Mouse (Mus musculus): ENCODE measurements around the gene Pmel. TPM values are rescaled to one million over a fixed set of nuclear protein-coding genes. Genes with fewer than 3 reads are reported as not detected.
A peak's percentile ranks its signal among the peaks of the same experiment; 100 is the strongest.
"Not testable (repeated sequence)": the region's sequence is repeated elsewhere in the genome, so short reads cannot be mapped to it uniquely, and the experiment has no call there.

The Pmel gene
- total RNA-seq, 2 experiments from 2014 or later = 0.39 to 0.96 TPM

DNA sequence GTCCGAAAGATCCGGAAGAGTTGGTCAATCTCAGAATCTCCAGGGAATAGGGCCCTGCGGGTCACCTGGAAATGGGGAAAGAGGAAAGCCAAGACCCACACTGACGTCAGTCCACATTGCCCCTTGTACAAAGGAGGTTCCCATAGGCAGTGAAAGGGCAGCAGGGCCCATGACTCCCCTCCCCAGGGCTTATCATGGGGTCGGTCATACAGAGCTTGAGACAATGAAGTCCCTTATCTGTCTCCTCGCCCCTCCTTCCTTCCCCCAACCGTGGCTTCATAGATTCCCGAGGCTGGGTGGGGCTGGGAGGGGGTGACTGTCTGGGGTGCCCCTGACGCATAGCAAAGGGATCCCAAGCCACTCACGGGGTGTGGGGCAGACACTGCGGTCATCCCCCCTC, 4.4 kb upstream of the Pmel start:
- intact Hi-C loops (cut with DNase I) = no loop called here
- no peak for DNase-seq (ENCODE audit: low spot score in 2 of 2)

DNA sequence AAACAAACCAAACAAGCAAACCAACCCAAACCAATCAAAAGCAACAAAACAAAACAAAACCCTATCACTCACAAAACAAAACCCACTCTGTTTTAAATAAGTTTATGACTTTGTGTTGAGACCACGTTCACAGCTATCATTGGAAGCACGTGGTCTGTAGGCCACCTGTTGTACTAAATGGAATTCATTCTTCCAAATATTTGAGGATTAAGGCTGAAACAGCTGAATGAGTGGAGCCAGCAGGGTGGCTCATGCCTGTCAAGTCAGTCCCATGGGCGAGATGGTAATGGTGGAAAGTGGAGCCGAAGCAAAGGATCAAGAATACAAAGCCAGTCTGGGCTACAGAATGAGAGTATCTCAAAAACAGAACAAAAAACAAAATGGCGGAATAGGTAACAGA, 3.3 kb upstream of the Pmel start:
- no peak for DNase-seq (ENCODE audit: low spot score in 2 of 2)
- intact Hi-C loops (cut with DNase I) = no loop called here

DNA sequence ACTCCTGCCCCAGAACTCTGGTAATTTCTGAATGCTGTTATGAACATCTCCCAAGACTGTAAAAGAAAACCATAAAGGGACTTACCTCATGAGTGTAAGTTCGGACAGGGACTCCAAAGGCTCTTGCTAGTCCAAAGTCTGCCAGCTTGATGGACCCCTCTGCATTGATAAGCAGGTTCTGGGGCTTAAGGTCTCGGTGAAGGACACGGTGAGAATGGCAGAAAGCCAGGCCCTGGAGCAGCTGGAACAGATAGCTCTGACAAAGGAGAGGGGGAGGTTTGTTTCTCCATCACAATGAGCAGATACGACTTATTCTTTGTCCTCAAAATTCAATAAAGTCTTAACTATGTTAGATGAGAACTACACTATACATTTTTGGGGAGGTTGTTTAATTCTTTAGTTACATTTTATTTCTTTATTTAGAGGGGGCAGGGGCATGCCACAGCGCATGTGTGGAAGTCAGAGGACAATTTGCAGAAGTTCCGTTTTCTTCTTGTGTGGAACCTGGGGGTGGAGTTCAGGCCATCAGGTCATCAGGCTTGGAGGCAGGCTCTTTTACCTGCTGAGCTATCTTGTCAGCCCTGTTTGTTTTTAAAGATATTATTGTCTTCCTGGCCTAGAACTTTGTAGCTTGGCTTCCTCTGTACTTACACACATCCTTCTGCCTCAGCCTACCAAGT, 1.5 kb upstream of the Pmel start:
- intact Hi-C loops (cut with DNase I) = no loop called here
- no peak for DNase-seq (ENCODE audit: low spot score in 2 of 2)

DNA sequence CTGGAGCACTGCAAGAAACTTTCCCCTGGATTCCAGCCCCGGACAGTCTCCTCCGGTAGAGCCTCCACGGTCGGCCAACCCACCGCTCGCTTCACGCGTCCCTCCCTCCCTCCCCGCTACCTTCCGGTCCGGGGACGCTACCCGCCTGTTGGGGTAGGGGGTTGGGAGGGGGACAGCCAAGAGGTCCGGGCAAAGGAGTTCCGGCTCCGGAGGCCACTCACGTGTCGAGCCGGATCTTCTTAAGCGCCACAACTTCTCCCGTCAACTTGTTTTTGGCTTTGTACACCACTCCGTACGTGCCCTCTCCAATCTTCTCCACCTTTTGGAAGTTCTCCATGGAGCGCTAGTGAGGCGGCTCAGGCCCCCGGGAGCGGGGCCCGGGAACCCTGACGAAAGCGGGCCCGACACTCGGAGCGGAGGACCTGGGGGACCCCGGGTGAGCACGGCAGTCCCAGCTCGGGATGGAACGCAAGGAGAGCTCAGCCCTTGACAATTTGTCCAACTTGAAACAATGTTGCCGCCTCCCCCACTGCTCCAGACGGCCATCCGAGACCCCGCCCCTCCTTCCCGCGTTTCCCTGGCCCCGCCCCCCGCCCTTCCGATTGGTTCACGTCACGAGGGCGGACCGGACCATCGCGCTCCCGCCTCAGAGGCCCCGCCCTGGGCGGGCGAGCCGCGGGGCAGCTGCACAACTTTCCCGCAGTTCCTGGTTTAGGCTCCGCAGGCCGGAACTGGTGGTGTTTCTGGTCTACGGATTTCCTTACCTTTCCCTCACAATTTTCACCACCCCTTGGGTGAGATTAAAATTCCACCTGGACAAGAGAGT, 709 bp downstream of the Pmel start, which contains the start of gene Cdk2:
Gene Cdk2 (minus strand): TSS at position 541 of the 826 bp plus-strand sequence.
- intact Hi-C loops (cut with DNase I) = no loop called here
- peak; percentile 84 to 85 for DNase-seq (ENCODE audit: low spot score in 2 of 2)

- DNase-seq (ENCODE audit: low spot score in 2 of 2) = no peak
- intact Hi-C loops (cut with DNase I) = no loop called here
Observed at GRCm38 (mm10) chr10:128705317-128705693, 1.3 kb downstream of the Pmel start.

DNA sequence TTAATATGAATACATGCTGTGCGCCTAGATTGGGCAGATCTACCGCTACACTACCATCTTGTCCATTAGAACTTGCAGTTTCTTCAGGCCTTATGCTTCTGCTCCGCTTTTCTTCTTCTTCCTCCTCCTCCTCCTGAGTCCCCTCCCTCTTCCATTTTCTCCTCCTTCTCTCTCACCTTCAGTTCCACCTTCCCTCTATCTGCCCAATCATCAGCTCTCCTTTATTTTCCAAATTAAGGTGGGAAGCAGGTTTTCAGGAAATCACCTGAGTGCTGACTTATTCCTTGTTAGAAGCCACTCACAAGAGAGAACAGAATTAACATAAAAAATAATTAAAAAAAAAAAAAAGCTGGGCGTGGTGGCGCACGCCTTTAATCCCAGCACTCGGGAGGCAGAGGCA, 7.3 kb downstream of the Pmel start:
- DNase-seq (ENCODE audit: low spot score in 2 of 2); intact Hi-C loops (cut with DNase I): not testable (repeated sequence)

- intact Hi-C loops (cut with DNase I) = no loop called here
Observed at GRCm38 (mm10) chr10:128715559-128716537, 11.9 kb downstream of the Pmel start.

DNA sequence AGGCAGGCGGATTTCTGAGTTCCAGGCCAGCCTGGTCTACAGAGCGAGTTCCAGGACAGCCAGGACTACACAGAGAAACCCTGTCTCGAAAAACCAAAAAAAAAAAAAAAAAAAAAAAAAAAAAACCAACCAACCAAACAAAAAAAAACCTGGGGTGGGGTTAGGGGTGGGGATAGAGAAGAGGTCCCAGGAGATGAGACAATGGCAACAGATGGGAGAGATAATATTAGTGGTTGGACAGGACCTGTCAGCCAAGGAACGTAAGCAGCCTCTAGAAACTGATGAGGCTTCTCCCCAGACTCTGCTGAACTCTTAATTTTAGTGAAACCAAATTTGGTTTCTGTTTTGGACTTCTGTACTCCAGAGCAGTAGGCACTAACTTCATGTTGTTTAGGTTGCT, 21.5 kb downstream of the Pmel start:
- DNase-seq (ENCODE audit: low spot score in 2 of 2); intact Hi-C loops (cut with DNase I): not testable (repeated sequence)

More at GRCm38 (mm10) chr10:128715559-128716537, 11.9 kb downstream of the Pmel start:
- DNase-seq (ENCODE audit: low spot score in 2 of 2) = no peak

- intact Hi-C loops (cut with DNase I) = no loop called here
- DNase-seq (ENCODE audit: low spot score in 2 of 2) = no peak
Observed at GRCm38 (mm10) chr10:128728059-128728458, 24.1 kb downstream of the Pmel start.

- intact Hi-C loops (cut with DNase I) = loop anchor here (5.0 to 10.0 kb wide), 2 partner anchors 166 to 244 kb away; no protein-coding TSS in a partner anchor
- peak in 1 of 2 experiments; percentile 55 for DNase-seq (ENCODE audit: low spot score in 2 of 2)
Observed at GRCm38 (mm10) chr10:128731002-128731433, 27.0 kb downstream of the Pmel start.

GRCm38 (mm10) chr10:128731992-128732391, 28.0 kb downstream of the Pmel start:
- intact Hi-C loops (cut with DNase I) = loop anchor here (5.0 to 10.0 kb wide), 2 partner anchors 165 to 243 kb away; no protein-coding TSS in a partner anchor
- no peak for DNase-seq (ENCODE audit: low spot score in 2 of 2)

DNA sequence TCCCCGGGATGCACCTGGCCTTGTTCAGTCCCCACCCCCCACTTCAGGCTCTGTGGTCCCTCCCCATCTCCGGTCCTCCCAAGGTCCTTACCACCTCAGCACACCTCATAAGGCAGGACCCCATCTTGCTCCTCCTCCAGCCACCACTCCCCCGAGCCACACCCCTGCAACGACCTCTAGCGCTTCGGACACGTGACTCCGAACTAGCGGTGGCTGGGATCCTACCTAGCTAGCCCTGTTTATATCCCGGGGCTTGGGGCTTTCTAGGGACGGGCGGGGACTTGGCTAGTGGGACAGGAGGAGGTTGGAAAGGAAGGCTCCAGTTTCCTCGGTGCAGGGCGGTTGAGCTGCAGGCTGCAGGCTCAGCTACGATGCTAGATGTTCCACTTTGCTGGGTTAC, 33.4 kb downstream of the Pmel start:
- intact Hi-C loops (cut with DNase I) = loop anchor here (10.0 kb wide), 1 partner anchor 237 kb away; no protein-coding TSS in a partner anchor

GRCm38 (mm10) chr10:128740296-128740695, 36.3 kb downstream of the Pmel start:
- DNase-seq (ENCODE audit: low spot score in 2 of 2) = no peak
- intact Hi-C loops (cut with DNase I) = no loop called here

More for the DNA sequence above, 33.4 kb downstream of the Pmel start:
- DNase-seq (ENCODE audit: low spot score in 2 of 2) = no peak

DNA sequence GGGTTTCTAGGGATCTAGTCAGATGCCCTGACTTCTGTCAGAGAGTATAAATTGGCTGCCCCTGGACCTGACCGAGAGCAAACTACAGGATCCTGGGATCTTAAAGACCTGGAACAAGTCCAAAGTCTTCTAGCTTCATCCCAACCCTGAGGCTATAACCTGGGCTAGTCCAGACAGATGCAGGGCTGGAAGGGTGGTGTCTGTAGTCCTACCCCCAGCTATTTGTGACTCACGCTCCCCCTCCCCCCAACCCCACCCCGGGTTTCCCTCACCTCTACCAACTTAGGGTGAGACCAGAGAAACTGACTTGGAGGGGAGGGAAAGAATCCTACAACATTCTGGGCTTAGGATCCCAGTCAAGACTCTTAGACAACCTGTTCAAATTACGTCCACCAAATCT, 38.6 kb downstream of the Pmel start:
- intact Hi-C loops (cut with DNase I) = no loop called here
- DNase-seq (ENCODE audit: low spot score in 2 of 2) = no peak

- intact Hi-C loops (cut with DNase I) = no loop called here
- DNase-seq (ENCODE audit: low spot score in 2 of 2) = no peak
Observed at GRCm38 (mm10) chr10:128743235-128743634, 39.2 kb downstream of the Pmel start.

- peak; percentile 40 to 44 for DNase-seq (ENCODE audit: low spot score in 2 of 2)
- intact Hi-C loops (cut with DNase I) = no loop called here
Observed at GRCm38 (mm10) chr10:128743791-128744191, 39.8 kb downstream of the Pmel start.

- intact Hi-C loops (cut with DNase I) = no loop called here
- DNase-seq (ENCODE audit: low spot score in 2 of 2) = no peak
Observed at GRCm38 (mm10) chr10:128744211-128744610, 40.2 kb downstream of the Pmel start.

- intact Hi-C loops (cut with DNase I) = no loop called here
- DNase-seq (ENCODE audit: low spot score in 2 of 2) = no peak
Observed at GRCm38 (mm10) chr10:128744680-128745601, 40.9 kb downstream of the Pmel start, which contains the start of gene Dgka. TSS of gene Dgka (minus strand) at chr10:128744855.
